Mouse (Mus musculus): ENCODE results near the gene Tex48.

Tex48 gene

DNA sequence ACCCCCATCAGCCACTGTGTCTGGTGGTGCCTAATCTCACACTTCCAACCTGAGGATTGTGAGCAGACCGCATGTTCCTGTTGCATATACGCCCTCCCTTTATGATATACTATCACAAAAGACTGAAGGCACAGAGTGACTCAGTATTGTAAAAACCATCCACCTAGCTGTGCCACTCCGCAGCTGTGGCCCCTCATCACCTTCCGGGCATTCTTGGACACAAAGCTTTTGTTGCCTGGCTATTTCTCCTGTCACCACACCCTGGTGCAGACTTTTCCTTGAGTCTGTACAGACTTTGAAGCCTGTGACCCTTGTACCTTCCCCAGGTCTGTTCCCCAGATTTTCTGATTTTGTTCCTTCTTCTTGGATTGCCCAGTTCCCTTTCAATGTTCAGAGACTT is 26.2 kb downstream of the Tex48 start:
- in situ Hi-C loops (cut with MboI, MseI) = loop anchor here (10.0 kb wide), 1 partner anchor 701 kb away; no protein-coding TSS in a partner anchor

DNA sequence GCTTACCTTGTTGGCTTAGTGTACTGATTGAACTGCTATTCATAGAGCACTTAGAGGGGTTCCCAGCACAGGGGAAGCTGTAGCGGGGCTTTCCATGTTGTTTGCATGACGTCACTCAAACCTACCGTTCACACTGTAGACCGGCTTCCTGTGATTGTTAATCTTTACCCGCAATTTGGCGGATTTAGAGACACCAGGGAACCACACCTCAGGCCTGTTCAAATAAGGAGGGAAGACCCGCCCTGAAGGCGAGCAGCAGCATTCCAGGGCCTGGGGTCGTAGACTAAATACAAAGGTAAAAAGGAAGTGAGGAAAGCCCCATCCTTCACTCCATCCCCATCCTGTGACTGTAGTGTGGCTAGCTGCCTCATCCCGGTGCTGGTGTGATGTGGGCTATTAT is 27.0 kb downstream of the Tex48 start:
- in situ Hi-C loops (cut with MboI, MseI) = loop anchor here (10.0 kb wide), 1 partner anchor 700 kb away; no protein-coding TSS in a partner anchor

DNA sequence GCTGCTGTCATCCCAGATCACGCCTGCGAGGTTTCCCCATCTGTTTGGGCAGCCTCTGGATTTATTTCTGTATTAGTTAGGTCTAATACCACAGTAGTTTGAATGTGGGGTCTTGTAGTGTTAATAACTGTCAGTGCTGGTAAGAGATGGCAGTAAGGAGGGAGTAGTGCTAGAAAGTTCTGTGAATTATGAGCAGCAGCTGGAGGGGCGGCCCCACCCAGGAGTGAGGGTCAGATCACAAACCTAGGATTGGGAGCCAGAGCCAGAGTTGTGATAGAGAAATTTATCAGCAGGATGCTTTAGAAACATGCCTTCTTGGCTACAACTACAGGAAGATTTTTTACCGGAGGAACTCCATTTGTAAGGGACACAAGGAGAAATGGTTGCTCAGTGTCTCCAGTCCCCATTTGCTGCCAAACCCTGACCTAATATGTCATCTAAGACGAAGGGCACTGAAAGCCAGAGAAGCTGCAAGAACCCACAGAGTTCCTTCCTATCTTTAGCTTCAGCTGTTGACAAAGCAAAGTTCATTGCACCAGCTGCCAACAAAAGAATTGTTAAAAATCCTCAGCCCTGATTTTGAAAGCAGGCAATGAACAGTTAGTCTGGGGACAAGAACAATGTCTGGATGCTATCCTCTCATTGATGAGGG is 27.6 kb downstream of the Tex48 start:
- in situ Hi-C loops (cut with MboI, MseI) = loop anchor here (10.0 kb wide), 1 partner anchor 700 kb away; no protein-coding TSS in a partner anchor

DNA sequence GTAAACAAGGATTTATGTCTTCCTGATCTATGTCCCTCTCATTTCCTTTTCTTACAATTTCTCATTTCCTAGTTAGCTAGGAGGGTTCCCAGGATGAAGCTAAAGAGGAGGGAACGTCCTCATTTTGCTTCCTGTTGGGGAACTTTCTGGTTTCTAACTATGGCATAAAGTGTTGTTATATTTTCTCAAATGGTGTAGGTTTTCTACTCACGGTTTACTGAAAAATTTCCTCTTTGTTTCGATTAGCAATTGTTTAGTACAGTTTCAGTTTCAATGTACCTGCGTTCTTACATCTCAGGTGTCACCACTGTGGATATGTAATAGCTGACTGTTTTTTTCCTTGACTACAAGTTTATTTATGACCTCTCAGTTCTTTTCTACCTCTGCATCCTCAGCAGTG is 31.7 kb downstream of the Tex48 start:
- in situ Hi-C loops (cut with MboI, MseI) = loop anchor here (10.0 kb wide), 1 partner anchor 696 kb away; no protein-coding TSS in a partner anchor

DNA sequence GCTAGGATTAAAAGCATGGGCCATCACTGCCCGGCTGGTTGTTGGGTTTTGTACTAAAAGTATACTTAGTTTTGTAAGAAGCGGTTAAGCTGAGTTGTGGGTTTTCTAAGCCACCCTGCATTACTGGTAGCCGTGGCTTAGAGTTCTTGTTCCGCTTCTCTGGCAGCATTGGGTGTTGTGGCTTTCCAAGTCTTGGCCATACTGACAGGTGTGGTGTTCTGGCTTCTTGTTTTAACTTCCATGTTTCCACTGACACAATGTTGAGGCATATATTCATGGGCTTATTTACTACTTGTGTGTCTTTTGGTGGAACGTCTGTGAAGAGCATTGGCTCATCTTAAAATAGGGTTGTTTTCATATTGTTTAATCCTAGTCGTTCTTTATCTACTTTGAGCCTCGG is 32.2 kb downstream of the Tex48 start:
- in situ Hi-C loops (cut with MboI, MseI) = loop anchor here (10.0 kb wide), 1 partner anchor 695 kb away; no protein-coding TSS in a partner anchor

DNA sequence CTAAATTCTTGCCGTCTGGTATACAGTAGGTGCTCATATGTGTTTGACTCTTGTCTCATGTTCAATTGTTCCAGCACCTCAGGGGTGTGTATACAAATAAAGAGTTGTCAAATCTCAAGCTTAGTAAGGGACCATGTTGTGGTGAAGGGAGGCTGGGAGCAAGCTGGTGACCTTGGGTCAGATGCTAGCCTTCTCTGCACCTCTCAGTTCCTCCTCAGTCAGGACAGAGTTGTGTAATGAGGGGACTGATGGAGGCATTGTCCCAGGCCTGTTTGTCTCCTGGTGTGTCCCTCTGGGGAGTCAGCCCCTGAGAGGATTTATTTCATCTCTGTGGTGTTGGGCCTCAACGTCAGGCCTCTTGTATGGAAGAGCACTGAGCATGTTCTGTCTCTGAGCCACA is 36.0 kb downstream of the Tex48 start:
- in situ Hi-C loops (cut with MboI, MseI) = no loop called here

DNA sequence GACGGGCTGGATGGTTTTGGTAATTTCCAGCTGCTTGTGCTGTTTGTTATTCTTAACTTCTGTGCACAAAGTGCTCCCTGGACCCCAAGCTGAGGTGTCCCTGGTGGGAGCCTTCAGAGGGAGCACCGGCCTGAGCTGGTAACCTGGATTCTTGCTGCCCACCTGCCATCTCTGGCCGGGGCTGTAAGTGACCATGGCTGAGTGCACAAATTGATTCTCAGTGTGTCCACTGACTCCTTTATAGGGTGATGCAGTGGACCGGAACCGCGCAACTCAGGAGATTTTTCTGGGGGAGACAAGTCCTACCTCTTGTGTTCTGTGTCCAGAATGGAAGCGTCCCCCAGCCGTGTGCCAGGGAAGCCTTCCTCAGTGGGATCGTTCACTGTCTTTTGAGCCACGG is 37.0 kb downstream of the Tex48 start:
- in situ Hi-C loops (cut with MboI, MseI) = no loop called here

DNA sequence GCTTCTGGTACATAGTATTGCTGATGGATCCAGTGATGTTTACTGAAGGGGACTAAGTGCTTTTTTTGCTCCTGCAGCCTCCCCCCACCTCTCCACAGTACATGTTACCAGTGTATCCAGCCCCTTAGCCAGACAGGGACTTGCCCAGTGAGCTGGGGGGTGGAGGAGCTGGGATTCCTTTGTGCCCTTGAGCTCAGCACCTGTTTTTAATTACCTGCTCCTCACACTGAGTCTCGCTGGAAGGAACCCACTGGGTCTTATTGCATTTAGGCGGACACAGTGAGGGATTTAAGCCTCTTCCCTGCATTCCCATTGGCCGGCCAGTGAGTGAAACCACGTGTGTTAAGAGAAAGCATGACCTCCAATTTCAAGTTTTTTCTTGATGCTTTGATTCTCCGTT is 39.6 kb downstream of the Tex48 start:
- in situ Hi-C loops (cut with MboI, MseI) = no loop called here

DNA sequence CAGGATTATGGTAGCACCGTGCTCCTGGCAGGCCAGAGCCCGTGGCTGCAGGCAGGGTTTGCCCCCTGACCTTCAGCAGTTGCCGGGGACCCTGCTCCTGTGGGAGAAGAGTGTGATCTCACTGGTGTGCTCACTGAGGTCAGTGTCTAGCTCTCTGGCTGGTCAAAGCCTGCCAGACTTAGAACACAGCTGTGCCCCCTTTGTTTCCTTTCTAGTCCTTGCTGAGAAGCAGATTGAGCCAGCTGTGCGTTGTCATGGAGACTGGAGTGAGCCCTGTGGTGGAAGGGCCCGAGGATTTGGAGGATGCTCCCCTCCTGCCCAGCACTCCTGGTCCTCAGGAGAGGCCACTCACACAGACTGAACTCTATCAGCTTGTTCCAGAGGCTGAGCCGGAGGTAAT is 42.1 kb downstream of the Tex48 start:
- in situ Hi-C loops (cut with MboI, MseI) = no loop called here

DNA sequence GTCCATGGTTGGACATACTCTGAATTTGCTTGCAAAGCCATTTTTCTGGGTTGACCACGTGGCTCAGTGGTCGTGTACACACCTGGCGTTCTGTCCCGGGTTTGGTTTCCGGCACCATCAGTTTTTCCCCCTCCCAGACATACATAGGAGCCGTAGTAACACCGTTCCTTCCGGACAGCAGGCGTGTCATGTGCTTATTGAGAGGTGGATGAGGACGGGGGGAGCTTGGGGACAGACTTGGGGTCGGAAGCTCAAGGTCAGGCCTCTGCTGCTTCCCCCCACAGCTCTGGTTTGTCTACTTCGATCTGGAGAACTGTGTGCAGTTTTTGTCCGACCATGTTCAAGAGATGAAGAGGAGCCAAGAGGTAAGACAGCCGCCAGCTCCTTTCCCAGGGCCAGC is 42.6 kb downstream of the Tex48 start:
- in situ Hi-C loops (cut with MboI, MseI) = no loop called here

DNA sequence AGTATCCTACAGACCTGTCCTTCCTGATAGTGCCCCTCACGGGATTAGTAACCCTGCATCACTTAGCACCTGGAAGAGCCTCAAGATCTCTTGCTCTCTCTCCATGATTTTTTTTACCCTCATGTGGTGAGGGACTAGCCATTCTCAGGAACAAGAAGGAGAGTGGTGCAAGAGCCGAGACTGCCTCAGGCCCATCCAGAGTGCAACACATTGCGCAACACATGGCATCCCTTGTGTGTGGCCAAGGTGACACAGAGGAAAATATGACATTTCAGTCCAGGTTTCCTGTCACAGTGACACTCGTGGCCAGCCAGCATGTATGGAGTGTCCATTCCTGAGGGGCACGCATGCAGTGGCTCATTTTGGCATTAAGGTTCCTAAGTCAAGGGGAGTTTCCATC is 49.6 kb downstream of the Tex48 start:
- in situ Hi-C loops (cut with MboI, MseI) = no loop called here

DNA sequence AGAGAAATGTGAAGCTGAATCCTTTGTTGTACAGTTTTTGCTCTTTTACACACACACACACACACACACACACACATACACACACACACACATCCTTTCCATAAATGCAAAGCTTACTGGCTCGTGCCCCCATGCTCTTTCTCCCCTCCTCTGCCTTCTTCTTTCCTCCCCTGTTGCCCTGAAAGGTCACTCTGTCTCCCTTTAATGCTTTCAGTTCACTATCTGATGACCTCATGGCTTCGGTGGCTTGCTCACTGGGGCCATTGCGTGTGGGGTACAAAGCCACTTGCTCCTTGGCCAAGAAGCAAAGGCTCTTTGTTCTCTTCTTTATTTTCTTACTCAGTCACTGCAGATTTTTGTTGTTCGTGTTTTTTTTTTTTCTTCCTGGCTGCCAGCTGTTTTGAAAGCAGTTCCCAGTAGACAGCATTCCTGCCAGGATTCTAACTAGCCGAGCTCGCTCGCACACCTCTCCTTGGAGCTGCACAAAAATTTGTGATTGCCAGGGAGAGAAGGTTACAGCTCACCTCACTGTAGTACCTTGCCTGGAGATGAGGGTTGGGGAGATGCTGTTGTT is 51.9 kb downstream of the Tex48 start:
- in situ Hi-C loops (cut with MboI, MseI) = no loop called here

DNA sequence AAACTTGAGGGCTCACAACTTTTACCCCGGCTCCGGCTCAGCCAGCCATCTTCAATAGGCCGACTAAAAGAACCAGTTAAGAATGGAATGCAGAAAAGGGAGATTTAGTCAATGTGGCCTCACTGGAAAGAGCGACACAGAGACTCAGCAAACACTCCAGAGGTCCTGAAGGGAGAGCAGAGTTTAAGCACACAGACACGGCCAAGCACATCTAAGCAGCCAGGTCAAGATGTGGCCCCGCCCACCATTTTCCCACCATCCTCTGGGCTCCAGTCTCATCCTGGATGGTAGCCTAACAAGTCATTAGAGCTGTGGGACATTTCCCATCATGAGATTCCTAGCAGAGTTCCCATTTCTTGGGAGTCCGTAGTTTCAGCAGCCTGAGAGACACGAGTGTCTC is 52.9 kb downstream of the Tex48 start:
- in situ Hi-C loops (cut with MboI, MseI) = no loop called here

DNA sequence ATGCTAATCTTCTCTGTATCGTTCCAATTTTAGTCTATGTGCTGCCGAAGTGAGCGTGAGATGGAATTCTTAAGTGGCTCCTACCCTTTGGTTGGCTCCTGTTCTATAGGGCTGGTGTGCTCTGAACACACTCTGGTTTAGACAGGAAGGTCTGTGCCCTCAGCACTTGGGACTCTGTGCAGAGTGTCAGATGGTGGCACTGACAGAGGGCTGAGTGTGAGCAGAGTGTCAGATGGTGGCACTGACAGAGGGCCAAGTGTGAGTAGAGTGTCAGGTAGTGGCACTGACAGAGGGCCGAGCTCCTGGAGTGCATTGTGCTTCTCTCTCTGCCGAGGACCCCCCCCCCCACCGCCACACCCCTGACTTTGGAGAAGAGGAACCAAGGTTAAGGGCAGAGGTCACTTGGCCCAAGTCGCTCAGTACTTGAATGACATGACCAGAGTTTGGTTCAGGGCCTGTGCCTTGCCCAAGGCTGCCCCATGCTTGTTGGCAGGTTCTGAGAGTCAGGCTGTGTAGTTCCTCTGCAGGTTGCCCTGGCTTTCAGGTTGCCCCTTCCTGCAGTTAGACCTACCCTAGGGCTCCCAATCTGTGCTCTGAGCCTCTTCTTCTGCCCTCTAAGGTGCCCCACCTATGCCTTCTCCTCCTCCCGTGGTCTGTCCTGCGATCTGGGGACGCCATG is 54.4 kb downstream of the Tex48 start:
- in situ Hi-C loops (cut with MboI, MseI) = no loop called here

DNA sequence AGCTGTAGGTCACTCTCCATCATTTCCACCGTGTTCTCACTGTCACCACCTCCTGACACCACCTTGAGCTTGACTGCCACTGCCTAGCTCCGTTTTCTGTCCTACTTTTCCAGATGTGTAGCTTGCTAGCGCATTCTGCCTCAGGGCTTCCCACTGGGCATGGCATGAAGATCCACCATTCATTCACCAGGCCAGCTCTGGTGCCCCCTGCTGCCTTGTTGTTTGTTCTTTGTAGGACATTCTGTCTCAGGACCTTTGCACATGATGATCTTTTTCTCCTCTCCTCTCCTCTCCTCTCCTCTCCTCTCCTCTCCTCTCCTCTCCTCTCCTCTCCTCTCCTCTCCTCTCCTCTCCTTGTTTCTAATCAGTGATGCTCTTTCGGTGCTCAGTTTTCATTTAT is 59.5 kb downstream of the Tex48 start:
- in situ Hi-C loops (cut with MboI, MseI) = no loop called here

DNA sequence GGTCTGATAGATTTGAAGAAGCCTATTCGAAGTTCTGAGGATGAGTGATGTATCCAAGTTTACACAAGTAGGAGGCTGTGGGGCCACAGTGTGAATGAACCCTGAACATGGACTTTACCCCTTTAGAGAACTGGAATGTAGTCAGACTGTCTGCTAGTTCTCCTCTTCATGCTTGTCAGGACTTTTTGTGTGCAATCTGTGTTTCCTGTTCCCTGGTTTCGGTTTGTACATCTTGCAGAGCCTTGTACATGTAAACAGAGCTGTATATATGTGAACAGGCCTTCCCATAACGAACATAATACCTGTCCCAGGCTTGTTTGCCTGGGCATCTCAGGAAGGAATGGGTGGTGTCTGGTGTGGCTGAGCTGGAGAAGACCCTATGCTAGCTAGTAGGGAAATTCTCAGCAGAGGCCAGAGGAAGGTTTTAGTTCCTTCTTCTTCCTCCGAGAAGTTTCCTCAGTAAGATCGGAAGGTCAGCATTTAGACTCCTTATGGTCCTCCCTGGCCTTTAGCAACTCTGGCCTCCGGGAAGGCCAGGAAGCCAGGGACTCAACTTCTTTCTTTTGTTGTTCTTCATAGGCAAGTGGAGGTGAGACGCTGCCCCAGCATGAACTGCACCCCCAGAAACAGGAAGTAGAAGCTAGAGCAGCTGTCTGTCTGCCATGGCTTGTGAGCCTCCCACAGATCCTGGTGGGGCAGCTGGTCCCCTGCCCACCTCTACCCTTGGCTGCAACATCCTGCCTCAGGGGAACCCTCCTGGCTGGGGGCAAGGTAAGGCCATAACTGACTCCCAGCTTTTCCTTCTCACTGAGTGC is 60.2 kb downstream of the Tex48 start:
- in situ Hi-C loops (cut with MboI, MseI) = no loop called here

DNA sequence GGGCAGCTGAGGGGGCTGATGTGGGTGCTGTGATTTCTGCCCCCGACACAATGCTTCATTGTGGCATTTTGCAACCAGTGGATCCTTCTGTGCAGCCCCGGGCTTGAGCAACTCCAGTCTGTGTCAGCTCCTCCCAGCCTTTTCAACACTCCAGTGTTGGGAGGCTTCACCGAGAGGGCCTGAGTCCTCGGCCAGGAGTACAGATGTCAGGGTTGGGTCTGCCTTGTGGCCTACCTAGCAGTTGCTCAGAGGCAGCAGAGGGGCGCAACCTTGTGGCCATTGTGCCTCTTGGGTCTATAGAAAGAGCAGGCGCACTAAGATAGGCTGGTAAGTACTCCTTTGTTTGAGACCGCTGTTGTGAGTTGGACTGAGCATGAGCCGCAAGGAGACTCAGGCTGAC is 62.1 kb downstream of the Tex48 start:
- in situ Hi-C loops (cut with MboI, MseI) = no loop called here

DNA sequence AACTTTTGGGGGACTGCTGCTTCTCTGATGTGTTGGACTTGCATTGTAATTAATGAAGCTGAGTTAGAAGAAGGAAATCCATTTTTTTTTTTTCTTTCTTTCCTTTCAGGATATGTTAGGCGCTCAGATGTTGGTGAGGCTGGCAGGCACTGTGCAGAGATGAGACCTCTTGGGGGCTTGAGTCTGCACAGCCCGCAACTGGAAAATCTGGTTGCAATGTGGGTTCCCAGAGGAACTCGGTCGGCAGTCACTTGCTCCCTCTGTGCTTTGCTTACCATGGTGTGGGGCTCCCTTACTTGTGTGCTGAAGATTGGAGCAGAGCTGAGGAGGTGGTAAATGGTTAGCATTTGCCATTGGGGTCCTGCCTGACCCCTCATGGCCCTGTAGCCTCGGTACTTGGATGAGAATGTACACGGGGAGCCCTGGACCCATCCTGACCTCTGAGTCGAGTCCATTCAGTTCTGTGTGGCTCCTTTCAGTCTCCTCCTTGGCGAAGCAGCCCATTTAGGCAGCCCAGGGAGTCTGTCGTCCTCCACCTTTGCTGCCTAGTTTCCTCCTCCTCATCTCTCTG is 63.0 kb downstream of the Tex48 start:
- in situ Hi-C loops (cut with MboI, MseI) = loop anchor here (5.0 kb wide), 1 partner anchor 157 kb away; the partner anchor contains the start of gene Akna

DNA sequence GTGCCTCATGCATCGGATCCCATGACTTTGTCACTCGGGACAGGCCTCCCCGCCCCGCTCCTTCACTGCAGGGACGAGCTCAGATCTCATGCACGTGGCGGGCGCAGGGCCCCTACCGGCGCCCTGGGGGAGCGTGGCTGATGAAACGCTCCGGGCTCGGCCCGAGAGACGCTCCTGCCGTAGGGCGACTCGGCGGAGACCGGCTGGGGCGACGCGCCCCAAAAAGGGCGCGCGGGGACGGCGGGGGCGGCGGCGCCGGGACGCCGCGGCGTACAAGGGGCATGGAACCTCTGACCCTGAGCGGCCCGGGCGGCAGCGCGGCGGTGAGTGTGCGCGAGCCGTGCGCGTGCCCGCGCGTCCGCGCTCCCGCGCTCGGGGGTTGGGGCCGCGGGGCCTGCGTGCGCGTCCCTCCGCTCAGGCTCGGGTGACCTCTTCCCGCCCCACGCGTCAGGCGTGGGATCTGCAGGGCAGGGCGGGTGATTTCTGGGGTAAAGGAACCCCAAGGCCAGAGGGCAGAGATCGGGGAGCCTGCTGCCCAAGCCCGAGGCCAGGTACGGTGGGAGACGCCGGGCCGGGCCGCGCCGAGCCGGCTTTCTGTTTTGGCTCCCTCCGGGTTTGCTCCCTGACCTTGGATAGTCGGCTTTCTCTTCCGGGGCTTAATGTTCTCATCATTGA is 63.7 kb downstream of the Tex48 start, which contains the start of gene Tmem268:
Gene Tmem268, plus strand, starts transcription at position 375 of the 675 bp plus-strand sequence.
- in situ Hi-C loops (cut with MboI, MseI) = loop anchor here (5.0 kb wide), 1 partner anchor 156 kb away; the partner anchor contains the start of gene Akna

DNA sequence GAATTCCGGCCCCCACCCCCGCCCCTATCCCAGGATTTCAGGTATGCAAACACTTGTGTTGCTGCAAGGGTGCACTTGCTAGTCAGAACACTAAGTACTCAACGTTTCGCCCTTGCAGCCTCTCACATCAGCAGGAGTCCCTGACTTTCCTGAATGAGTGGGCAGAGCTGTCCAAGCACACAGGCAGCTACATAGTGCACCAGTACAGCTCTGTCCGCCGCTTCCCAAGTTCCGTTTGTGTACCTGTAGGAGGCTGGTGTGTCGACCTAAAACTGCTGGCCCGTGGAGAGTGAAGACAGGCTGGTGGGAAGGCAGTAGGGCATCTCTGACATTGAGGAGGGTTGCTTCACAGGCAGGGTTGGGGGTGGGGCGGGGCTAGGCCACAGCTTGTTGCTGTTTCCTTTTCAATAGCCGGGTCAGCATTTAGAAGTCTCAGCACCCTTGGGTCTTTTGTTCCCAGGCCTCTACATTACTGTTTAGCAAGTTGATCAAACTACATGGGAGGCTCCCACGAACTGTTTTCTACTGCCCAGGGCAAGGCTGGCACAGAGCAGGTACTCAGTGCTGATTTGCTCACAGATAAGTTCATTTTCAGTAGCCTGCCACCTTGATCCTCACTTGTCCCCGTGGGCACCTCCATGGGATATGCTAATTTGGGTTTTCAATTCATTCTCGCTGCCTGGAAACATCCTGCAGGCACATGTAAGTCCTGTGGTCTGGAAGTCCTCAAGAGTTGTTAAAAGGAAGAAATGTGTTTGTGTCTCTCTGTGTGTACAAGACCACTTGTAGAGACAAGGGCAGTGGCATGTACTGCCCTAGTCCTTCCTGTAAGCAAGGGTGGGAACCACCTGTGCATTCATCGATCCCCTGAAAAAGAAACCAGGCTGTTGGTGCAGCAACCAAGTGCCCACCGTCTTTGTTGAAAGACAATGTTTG is 64.8 kb downstream of the Tex48 start:
- in situ Hi-C loops (cut with MboI, MseI) = loop anchor here (5.0 kb wide), 1 partner anchor 155 kb away; the partner anchor contains the start of gene Akna
